Mouse (Mus musculus) heart, embryonic 11.5 days (tissue): ENCODE data around the gene Nfkb2. TPM values are rescaled to one million over a fixed set of nuclear protein-coding genes. Genes with fewer than 3 reads are reported as not detected.
A peak's percentile ranks its signal among the peaks of the same experiment; 100 is the strongest.

ENCODE experiments used
- ATAC-seq: fragments of 200-750 bp; cut with Nextera tagmentation; replicated peaks from 2 replicates; pipeline ENCODE4 v1.8.0; 2017; ENCODE audit warnings: moderate library complexity; ENCODE audit not compliant: insufficient number of reproducible peaks, low FRiP score, low TSS enrichment
- H3K27ac ChIP-seq: fragments of 300-500 bp; sonication (generic); 2 replicates; pipeline ENCODE4 v1.5.1; 2014; ENCODE audit warnings: mild to moderate bottlenecking, low read depth, low read length
- H3K27me3 ChIP-seq: fragments of 300-500 bp; sonication (generic); 2 replicates; pipeline ENCODE4 v1.6.1; 2014; ENCODE audit warnings: mild to moderate bottlenecking, low read length, mixed read lengths; ENCODE audit not compliant: control insufficient read depth, insufficient read depth
- H3K36me3 ChIP-seq: fragments of 300-500 bp; sonication (generic); 2 replicates; pipeline ENCODE4 v1.6.1; 2014; ENCODE audit warnings: mild to moderate bottlenecking, low read length, moderate library complexity, mixed read lengths; ENCODE audit not compliant: control insufficient read depth, insufficient read depth
- H3K4me1 ChIP-seq: fragments of 300-500 bp; sonication (generic); 2 replicates; pipeline ENCODE4 v1.6.1; 2014; ENCODE audit warnings: low read length; ENCODE audit not compliant: control insufficient read depth, insufficient read depth
- H3K4me2 ChIP-seq: fragments of 300-500 bp; sonication (generic); 2 replicates; pipeline ENCODE4 v1.6.1; 2014; ENCODE audit warnings: mild to moderate bottlenecking, moderate library complexity
- H3K4me3 ChIP-seq: fragments of 300-500 bp; sonication (generic); 2 replicates; pipeline ENCODE4 v1.5.1; 2014; ENCODE audit warnings: low read depth, low read length
- H3K9ac ChIP-seq: fragments of 300-500 bp; sonication (generic); 2 replicates; pipeline ENCODE4 v1.6.1; 2014; ENCODE audit warnings: mild to moderate bottlenecking, low read depth, low read length, moderate library complexity
- H3K9me3 ChIP-seq: fragments of 300-500 bp; sonication (generic); replicated peaks from 2 replicates; pipeline ENCODE4 v1.6.1; 2016; ENCODE audit warnings: low read length; ENCODE audit not compliant: control insufficient read depth
- WGBS: fragments of 180-500 bp; shearing (Covaris S2); extraction: QIAGEN DNeasy Blood & Tissue Kit; methylation state at CpG from one replicate; pipeline ENCODE4 v1.1.7; 2014; ENCODE audit not compliant: insufficient replicate concordance; 5-methylcytosine and 5-hydroxymethylcytosine counted together
- polyA plus RNA-seq: library from polyadenylated mRNA; unstranded; fragments of >200 nt; fragmentation: Nextera tagmentation; extraction: Ambion mirVana; gene quantifications from 2 replicates; pipeline ENCODE4 v1.2.1, GENCODE M21; 2014

Gene Nfkb2
- polyA plus RNA-seq, 1 experiment from 2014 or later, result 7.3 TPM

DNA sequence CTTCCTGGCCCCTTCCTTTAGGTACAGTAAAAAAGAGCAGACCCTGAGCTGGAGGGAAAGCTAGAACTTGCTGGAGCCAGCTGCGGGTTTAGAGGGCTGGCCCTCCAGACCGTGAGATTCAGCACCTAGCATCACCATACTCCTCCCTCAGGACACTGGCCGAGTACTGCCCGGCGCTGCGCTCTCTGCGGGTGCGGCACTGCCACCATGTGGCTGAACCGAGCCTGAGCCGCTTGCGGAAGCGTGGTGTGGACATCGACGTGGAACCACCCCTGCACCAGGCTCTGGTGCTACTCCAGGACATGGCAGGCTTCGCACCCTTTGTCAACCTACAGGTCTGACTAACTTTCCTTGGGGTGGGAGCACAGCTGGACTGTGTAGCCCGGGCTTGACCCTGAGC, 25.8 kb downstream of the Nfkb2 start:
- no peak overlapping the region for H3K4me3 ChIP-seq
- H3K4me1 ChIP-seq, result peaks cover 16% of the 10 kb centered on the region
- H3K27ac ChIP-seq, result no peak overlapping the region
- ATAC-seq, result no peak
- H3K36me3 ChIP-seq, result peaks cover 3% of the 10 kb centered on the region; the same call in 1 of the 2 replicates
- 6% methylated on average over 16 of the region's 16 CpGs for WGBS
- no peak overlapping the region for H3K9ac ChIP-seq
- no peaks in the 10 kb centered on the region for H3K9me3 ChIP-seq
- H3K27me3 ChIP-seq, result peaks cover 26% of the 10 kb centered on the region
- peak overlapping the region; percentile 99 for H3K4me2 ChIP-seq

DNA sequence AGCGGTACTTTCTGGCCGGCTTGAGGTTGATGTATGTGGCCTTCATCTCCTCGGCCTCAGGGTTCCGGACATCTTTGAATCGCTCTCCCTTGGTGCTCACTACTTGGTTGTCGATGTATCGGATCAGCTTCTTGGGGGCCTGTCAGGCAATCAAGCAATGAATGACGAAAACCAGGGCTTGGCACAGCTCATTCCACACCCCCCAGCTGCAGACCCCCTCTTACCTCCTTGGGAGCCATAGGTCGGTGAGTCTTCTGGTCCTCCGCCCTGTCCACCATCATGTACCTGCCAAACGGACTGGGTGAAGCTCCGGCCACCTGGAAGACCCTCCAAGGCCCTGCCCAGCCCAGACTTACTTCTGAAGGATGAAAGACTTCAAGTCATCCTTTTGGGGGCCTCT, 26.6 kb downstream of the Nfkb2 start:
- H3K9ac ChIP-seq, result no peak overlapping the region
- peaks cover 16% of the 10 kb centered on the region for H3K4me1 ChIP-seq

DNA sequence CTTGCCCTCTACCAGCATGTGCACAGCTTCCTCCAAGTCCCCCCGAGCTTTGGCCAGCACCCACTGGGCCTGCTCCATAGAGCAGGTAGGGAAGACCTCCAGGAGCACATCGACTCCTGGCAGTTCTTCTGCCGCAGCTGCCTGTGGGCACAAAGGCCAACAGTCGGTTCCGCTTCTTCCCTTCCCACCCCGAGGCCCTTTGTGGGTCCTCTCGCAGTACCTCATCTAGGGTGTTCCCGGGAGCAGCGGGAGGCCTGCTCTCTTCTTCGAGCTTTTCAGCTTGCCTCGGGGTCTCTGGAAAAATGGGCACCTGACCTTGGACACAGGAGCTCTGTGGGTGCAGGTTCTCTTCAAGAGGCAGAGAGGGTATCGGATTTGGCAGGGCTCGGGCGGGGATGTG, 27.2 kb downstream of the Nfkb2 start:
- H3K27ac ChIP-seq, result no peak overlapping the region
- no peak overlapping the region for H3K4me2 ChIP-seq
- no peak for ATAC-seq
- peaks cover 16% of the 10 kb centered on the region for H3K4me1 ChIP-seq
- peaks cover 3% of the 10 kb centered on the region; the same call in 1 of the 2 replicates for H3K36me3 ChIP-seq
- H3K9me3 ChIP-seq, result no peaks in the 10 kb centered on the region
- 89% methylated on average over 14 of the region's 14 CpGs for WGBS
- H3K9ac ChIP-seq, result no peak overlapping the region
- peaks cover 12% of the 10 kb centered on the region for H3K27me3 ChIP-seq
- H3K4me3 ChIP-seq, result no peak overlapping the region

More for the DNA sequence above, 26.6 kb downstream of the Nfkb2 start:
- no peak for ATAC-seq
- 90% methylated on average over 12 of the region's 12 CpGs for WGBS
- H3K4me2 ChIP-seq, result no peak overlapping the region
- H3K36me3 ChIP-seq, result peaks cover 3% of the 10 kb centered on the region; the same call in 1 of the 2 replicates
- H3K4me3 ChIP-seq, result no peak overlapping the region
- no peak overlapping the region for H3K27ac ChIP-seq
- H3K27me3 ChIP-seq, result peaks cover 19% of the 10 kb centered on the region
- no peaks in the 10 kb centered on the region for H3K9me3 ChIP-seq

DNA sequence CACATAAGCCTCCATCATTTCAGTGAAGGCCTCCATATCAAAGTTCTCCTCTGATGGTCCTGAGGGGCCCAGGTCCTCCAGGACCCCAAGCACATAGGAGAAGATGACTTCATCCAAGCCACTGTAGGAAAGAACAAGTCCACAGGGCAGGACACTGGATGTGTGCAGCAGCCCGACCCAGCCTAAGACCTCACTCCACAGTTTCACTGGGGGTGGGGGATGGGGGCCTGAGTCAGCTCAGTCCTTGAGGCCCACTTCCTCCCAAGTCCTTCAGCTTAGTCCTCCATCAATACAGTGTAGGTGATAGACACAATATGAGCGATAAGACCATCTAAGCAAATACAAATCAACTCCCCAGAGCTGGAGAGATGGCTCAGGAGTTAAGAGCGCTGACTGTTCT, 27.8 kb downstream of the Nfkb2 start:
- H3K36me3 ChIP-seq, result peaks cover 3% of the 10 kb centered on the region; the same call in 1 of the 2 replicates
- no peak overlapping the region for H3K9ac ChIP-seq
- no peaks in the 10 kb centered on the region for H3K9me3 ChIP-seq
- H3K4me3 ChIP-seq, result no peak overlapping the region
- peaks cover 16% of the 10 kb centered on the region for H3K4me1 ChIP-seq
- H3K27me3 ChIP-seq, result peaks cover 6% of the 10 kb centered on the region
- no peak for ATAC-seq
- no peak overlapping the region for H3K27ac ChIP-seq
- H3K4me2 ChIP-seq, result no peak overlapping the region
- 76% methylated on average over 3 of the region's 3 CpGs for WGBS

DNA sequence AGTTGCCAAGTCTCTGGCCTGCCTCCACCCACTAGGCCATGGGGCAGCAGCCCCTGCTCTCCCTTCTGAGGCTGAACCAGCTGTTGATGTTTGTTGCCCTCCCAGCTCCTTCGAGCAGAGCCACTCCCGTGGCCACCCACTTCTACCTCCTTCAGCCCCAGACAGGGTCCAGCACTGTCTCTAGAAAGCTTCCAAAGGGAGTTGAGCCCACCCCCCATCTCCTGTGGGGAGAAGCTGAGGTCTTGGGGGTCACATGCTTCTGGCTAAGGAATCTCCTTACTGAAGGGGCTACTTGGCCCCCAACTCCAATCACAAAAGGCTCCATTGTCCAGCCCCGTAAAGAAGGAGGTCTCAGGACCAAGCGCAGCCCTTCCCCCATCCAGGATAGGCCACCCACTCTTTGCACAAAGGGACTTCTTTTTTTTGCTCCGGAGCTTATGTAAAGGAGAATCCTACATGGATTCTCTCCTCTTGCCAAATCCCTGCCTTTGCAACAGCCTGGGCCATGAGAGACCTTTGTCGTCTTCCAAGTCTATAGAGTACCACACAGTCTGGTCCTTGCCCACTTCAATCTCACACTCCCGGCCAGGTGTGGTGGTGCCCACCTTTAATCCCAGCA, 28.7 kb downstream of the Nfkb2 start:
- no peaks in the 10 kb centered on the region for H3K9me3 ChIP-seq
- no peak overlapping the region for H3K9ac ChIP-seq
- H3K36me3 ChIP-seq, result peaks cover 3% of the 10 kb centered on the region; the same call in 1 of the 2 replicates
- H3K27me3 ChIP-seq, result no peaks in the 10 kb centered on the region
- WGBS, result 67% methylated on average over 7 of the region's 7 CpGs
- no peak for ATAC-seq
- H3K4me3 ChIP-seq, result no peak overlapping the region
- peaks cover 17% of the 10 kb centered on the region for H3K4me1 ChIP-seq
- no peak overlapping the region for H3K27ac ChIP-seq
- no peak overlapping the region for H3K4me2 ChIP-seq

DNA sequence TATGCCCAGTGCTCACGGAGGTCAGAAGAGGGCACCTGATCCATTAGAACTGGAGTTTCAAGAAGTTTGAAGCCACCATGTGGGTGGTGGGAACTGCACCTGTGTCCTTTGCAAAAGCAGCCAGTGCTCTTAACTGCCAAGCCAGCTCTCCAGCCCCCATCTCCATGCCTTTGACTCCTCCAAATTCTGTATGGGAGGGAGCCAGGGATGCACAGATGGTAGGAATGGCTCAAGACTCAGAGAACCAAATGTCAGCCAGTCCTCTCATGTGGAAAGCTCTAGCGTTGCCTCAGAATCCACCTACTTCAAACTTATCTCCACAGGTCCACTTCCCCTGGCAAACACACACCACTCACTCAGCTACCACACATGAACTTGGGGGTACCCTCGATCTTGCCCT, 29.8 kb downstream of the Nfkb2 start:
- H3K27me3 ChIP-seq, result no peaks in the 10 kb centered on the region
- H3K9ac ChIP-seq, result no peak overlapping the region
- H3K27ac ChIP-seq, result no peak overlapping the region
- peaks cover 3% of the 10 kb centered on the region; the same call in 1 of the 2 replicates for H3K36me3 ChIP-seq
- no peak for ATAC-seq
- 86% methylated on average over 3 of the region's 3 CpGs for WGBS
- H3K4me3 ChIP-seq, result no peak overlapping the region
- H3K4me1 ChIP-seq, result peaks cover 18% of the 10 kb centered on the region
- no peak overlapping the region for H3K4me2 ChIP-seq
- H3K9me3 ChIP-seq, result no peaks in the 10 kb centered on the region

DNA sequence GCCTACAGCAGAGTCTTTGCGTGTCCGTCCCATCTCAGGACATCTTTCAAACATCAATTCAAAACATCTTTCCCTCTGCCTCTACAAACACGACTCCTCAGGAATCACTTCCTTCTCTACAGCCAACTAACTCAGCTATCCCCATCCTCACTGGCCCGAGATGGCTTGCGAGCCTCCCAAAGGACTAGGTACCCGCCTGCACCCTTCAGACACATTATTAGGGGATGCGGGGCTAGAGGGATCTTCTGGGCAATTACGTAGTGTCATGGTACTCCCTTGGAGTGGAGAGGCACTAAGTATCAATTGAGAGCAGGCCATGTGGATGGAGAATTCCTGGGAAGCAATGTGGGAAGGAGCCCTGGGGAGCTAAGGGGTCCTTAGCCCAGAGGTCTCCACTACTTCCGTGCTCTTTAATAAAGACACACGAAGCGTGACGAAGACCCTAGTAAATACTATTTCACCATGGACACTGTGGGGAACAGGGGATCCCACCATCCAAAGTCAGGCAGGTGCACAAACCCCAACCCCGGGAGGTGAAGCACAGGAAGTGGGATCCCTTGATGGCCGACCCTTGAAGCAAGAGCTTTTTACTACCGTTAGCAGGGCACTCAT, 33.7 kb downstream of the Nfkb2 start:
- 41% methylated on average over 15 of the region's 15 CpGs for WGBS
- ATAC-seq, result peak; percentile 6; the same call in 1 of the 2 replicates
- peak overlapping the region; percentile 80 for H3K4me3 ChIP-seq
- no peaks in the 10 kb centered on the region for H3K36me3 ChIP-seq
- peaks cover 4% of the 10 kb centered on the region; the same call in 1 of the 2 replicates for H3K27me3 ChIP-seq
- no peaks in the 10 kb centered on the region for H3K9me3 ChIP-seq
- H3K9ac ChIP-seq, result peak overlapping the region; percentile 90
- H3K4me1 ChIP-seq, result peaks cover 12% of the 10 kb centered on the region
- H3K4me2 ChIP-seq, result peak overlapping the region; percentile 86
- H3K27ac ChIP-seq, result peak overlapping the region; percentile 41; the same call in 1 of the 2 replicates

DNA sequence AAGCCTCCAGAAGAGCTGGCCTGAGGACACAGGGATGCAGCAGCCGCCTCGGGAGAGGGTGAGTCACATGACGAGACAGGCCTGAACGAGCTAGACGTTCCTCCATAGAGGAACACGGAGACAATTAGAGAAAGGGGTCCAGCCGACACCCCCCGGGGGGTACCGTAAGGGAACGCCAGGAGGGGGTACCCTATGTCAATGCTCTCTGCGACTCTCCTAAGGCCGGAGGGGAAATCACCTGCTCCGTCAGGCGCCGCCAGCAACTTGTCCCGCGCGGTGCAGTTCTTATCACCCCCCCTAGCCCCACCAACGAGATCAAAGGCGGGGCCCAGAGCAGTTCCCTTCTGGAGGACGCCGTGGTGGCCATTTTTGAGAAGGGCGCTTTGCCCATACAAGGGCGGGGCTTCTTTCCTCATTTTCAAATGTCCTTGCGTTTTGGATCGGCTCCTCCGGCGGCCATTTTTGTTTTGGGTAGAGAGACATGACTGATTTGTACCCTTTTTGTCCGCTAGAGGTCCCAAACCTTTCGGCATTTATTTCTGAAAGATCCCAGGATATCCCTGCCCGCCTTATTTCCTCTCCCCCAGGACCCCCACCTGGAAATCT, 34.3 kb downstream of the Nfkb2 start, which contains the start of gene Cuedc2:
TSS of gene Cuedc2 (minus strand) at position 372 of the 606 bp plus-strand sequence.
- peak within 1 kb of the TSS; percentile 86 for H3K4me2 ChIP-seq
- H3K4me3 ChIP-seq, result peak within 1 kb of the TSS; percentile 80
- H3K27ac ChIP-seq, result peak within 1 kb of the TSS; percentile 41; the same call in 1 of the 2 replicates
- no peaks in the 10 kb centered on the region for H3K9me3 ChIP-seq
- H3K27me3 ChIP-seq, result peaks cover 5% of the 10 kb centered on the region; the same call in 1 of the 2 replicates
- peak within 1 kb of the TSS; percentile 90 for H3K9ac ChIP-seq
- H3K4me1 ChIP-seq, result peaks cover 12% of the 10 kb centered on the region
- ATAC-seq, result peak; percentile 84
- 0% methylated on average over 31 of the region's 31 CpGs for WGBS
- no peaks in the 10 kb centered on the region for H3K36me3 ChIP-seq
